Mouse (Mus musculus): Measurements from ENCODE around the gene Pdhb.
"Not testable (repeated sequence)": the region's sequence is repeated elsewhere in the genome, so short reads cannot be mapped to it uniquely, and the experiment has no call there.

Gene Pdhb

DNA sequence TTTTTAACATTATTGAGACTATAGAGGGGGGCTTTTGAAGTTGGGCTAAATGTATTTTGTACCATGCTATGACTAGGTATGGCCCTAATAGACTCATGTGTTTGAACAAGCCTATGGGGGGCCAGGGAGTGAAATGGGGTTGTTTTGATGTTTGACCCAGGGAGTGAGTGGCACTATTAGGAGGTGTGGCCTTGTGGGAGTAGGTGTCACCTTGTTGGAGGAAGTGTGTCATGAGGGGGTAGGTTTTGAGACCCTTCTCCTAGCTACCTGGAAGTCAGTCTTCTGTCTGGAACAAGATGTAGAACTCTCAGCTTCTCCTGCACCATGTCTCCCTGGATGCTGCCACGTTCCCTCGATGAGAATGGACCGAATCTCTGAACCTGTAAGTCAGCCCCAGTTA is 17.7 kb upstream of the Pdhb start:
- no peak for DNase-seq (ENCODE audit: low spot score)

- DNase-seq (ENCODE audit: low spot score), result no peak
Measured at GRCm38 (mm10) chr14:8186278-8187045, 13.6 kb upstream of the Pdhb start.

- DNase-seq (ENCODE audit: low spot score), result no peak
Measured at GRCm38 (mm10) chr14:8183330-8183729, 10.5 kb upstream of the Pdhb start.

- no peak for DNase-seq (ENCODE audit: low spot score)
Measured at GRCm38 (mm10) chr14:8180371-8181035, 7.7 kb upstream of the Pdhb start.

DNA sequence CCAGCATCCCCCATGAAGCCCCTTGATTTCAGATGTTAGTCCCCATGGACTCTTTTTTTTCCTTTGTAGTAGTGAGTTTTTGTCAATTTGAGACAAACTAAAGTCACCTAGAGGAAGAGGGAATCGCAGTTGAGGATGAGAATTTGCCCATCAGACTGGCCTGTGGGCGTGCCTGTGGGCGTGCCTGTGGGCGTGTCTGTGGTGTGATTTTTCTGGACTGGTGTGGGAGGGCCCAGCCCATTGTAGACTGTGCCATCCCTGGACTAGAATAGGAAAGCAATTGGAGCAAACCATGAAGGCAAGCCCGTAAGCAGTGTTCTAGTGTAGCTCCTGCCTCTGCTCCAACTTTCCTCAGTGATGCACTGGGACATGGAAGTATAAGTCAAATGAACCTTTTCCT is 3.4 kb upstream of the Pdhb start:
- no peak for DNase-seq (ENCODE audit: low spot score)

- DNase-seq (ENCODE audit: low spot score), result no peak
Measured at GRCm38 (mm10) chr14:8174634-8175033, 1.8 kb upstream of the Pdhb start.

- DNase-seq (ENCODE audit: low spot score), result not testable (repeated sequence)
Measured at GRCm38 (mm10) chr14:8173542-8174250, 871 bp upstream of the Pdhb start.

DNA sequence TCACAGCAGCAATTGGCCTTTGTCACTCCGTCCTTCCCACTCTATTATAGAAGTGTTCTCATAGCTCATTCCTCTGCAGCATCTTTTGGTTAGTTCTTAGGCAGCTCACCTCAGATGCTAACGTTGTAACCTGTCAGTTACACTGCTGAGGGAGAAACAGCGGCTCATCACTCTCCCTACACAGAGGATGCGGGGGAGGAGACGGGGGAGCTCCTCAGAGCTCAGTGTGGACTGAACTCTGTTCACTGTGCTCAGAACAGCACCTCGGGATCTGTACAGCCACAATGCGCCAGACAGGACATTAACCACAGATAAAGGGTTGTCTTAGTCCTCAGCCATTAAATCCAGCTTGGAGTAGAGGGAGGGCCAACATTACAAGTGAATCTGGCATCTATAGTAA is 8.4 kb downstream of the Pdhb start:
- no peak for DNase-seq (ENCODE audit: low spot score)

DNA sequence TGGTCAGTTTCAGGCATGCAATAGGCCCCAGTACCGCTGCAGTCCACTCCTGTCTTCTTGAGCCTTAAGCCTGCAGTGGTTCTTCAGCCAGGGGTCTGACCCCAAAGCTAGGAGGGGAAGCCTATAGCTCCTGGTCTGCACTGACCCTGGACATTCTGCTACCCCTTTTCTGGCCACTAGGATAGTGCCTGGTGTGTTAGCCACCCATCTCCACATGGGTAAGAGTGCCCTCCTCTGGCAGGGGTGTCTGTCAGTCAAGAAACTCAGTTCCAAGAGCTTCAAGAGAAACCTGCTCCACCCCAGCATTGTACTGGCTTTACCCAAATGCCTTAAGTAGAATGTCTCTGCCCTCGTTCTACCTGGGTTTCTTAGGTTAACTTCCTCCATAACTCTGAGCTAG is 11.0 kb downstream of the Pdhb start:
- no peak for DNase-seq (ENCODE audit: low spot score)

DNA sequence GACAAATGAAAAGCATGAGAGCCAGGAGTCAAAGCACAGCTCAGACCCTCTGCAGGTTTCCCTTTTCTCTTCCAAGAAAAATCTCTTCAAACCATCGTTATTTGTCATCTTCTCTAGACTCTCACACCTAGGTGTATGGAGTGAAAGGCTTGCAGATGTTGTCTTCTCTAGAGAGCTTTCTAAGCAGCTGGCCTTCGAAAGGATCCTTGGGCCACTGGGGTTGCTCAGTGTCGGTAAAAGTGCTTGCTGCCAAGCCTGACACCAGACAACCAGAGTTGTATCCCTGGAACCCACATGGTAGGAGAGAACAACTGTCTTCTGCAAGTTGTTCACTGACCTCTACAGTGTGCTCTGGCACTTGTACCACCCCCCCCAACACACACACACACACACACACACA is 13.7 kb downstream of the Pdhb start:
- no peak for DNase-seq (ENCODE audit: low spot score)

GRCm38 (mm10) chr14:8158721-8159120 is 14.1 kb downstream of the Pdhb start:
- DNase-seq (ENCODE audit: low spot score), result no peak

- DNase-seq (ENCODE audit: low spot score), result no peak
Measured at GRCm38 (mm10) chr14:8156947-8157346, 15.9 kb downstream of the Pdhb start.

GRCm38 (mm10) chr14:8154072-8154471 is 18.8 kb downstream of the Pdhb start:
- DNase-seq (ENCODE audit: low spot score), result no peak

DNA sequence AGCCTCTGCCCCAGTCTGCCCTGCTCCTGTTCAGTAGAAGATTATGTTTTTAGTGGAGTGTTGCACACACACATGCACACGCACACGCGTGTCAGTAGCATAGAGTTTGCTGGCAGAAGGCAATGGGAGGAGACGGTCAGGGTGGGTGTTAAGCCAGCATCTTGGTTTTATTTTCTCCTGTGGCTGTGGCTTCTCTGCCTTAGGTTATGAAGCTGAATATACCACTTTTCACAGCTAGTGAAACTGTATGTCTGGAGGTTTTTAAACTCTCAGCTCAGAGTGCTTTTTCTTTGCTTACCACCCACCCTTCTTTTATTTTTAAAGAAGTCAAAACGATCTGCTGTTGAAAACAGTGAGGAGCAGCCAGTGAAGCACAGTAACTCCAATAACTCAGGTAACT is 21.1 kb downstream of the Pdhb start:
- no peak for DNase-seq (ENCODE audit: low spot score)

DNA sequence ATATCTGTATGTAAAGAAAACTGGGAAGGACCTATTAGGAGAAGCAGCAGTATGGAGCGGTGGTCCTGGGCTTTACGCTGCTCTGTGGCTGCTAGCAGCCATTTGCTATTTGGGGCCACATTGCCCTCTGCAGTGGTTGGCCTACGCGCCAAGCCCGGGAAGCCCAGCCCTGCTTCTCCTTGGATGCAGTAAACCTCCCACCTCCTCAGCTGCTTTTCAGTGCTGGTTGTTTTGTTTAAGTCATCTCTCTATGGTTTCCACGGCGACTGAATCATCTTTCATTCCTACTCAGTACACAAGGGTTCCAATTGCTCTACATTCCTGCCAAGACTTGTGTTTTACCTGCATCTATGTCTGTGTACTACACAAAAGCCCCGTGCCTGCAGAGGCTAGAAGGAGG is 24.0 kb downstream of the Pdhb start:
- DNase-seq (ENCODE audit: low spot score), result no peak

DNA sequence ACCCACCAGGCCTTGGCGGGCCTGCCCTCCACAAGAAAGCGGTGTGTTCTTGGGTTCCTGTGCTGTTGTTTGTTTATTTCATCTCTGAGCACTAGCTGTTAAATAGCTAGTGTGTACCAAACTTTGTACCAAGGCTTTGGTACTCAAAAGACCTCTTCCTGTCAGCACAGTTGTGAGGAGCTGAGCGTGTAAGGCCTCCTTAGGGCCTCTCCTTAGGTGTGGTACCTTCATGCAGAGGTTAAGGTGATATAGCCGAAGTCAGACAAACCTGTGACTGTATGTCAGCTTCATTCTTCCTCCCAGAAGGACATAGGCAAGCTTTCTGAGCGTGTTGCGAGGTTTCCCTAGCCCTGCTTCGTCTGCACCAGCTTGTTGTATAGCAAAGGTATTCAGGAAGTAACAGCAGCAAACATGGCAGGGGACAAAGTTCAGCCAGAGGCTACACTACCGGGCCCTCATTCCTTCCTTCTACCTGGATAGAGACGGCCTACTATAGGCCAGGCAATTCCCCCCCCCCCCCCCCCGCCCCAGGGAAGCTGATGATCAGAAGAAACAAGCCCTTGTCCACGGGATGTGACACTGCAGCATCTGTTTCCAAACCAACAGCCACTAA is 26.1 kb downstream of the Pdhb start:
- DNase-seq (ENCODE audit: low spot score), result no peak

DNA sequence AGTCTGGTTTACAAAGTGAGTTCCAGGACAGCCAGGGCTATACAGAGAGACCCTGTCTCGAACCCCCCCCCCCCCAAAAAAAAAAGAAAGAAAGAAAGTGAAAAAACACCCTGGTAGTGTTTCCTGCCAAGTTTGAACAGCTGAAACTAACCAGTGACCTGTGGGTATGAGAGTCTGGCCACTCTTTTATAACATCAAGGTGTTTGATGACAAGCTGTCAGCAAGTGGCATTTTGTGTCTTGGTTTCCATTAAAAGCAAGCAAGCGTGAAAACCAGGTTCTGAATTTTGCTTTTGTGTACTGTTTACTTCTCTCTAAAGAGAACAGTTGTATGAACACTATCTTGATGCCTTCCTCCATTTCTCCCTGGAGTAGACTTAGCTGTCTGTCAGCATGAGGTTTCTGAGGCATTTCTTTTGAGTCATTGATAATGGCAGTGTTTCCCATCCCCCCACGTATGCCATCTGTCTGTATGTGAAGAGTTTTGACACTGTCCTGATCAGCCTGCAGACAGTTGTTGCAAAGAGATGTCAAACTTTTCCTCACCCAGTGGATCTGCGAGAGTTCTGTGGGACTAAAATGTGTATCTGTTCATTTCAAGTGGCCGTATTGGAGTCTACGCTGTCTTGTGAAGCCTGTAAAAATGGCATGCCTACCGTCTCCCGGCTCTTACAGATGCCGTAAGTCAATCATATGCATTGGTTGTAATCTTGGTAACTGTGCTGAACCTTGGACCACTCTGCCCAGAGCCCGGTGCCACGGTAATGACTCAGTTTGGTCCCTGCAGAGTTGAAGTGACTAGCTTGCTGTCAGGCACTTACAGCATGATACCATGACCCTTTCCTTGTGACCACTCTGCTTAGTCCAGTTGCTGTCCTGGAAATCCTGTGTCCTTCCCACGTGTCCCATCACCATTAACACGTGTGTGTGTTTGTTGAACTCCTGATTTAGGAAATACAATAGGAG is 26.9 kb downstream of the Pdhb start:
- no peak for DNase-seq (ENCODE audit: low spot score)

GRCm38 (mm10) chr14:8141131-8141530 is 31.7 kb downstream of the Pdhb start:
- DNase-seq (ENCODE audit: low spot score), result no peak

GRCm38 (mm10) chr14:8139724-8140710 is 32.8 kb downstream of the Pdhb start:
- no peak for DNase-seq (ENCODE audit: low spot score)

GRCm38 (mm10) chr14:8135130-8135529 is 37.7 kb downstream of the Pdhb start:
- no peak for DNase-seq (ENCODE audit: low spot score)
